ENCODE assay signal across 26 mouse cellular contexts in the genomic region with DNA sequence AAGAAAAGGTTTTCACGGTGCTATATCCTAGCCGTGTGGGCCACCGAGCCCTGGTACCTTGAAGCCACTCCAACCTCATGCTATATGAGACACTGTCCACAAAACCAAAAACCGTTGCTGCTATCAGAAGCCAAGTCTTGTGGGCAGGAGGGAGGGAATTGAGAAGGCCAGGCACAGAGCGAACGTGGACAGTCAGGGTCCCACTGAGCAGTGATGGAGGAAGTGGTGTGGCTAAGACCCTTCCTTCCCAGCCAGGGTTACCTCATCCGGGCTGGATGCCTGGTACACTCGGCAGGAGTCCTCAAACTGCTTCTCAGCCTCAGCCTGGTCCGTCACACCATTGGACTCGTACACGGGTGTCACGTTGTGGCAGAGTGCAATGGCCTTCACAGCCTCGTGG.
A peak's percentile ranks its signal among the peaks of the same experiment; 100 is the strongest.
DNase-seq lines count a peak whose midpoint lies in the region; ATAC-seq and TF ChIP-seq lines count a peak whose summit lies in the region.
"Had no signal": no experiment of that assay in that cellular context is flagged by ENCODE, and none has a peak within 500 bp of the region (broad histone marks: within the 10 kb centered on the region; RNA-seq: fewer than 3 reads in every experiment).

No protein-coding gene starts in this region.

- H3K27me3 ChIP-seq in cerebellum, adult 2 months (ENCODE audit: control insufficient read depth, insufficient read depth, low read length), result no peaks in the 10 kb centered on the region
- H3K27me3 ChIP-seq in megakaryocyte, embryonic 14.5 days (replicated peaks), result peaks cover 21% of the 10 kb centered on the region
- no peaks in the 10 kb centered on the region for H3K27me3 ChIP-seq in forebrain, embryonic 12.5 days

- H3K4me2 ChIP-seq in forebrain, embryonic 12.5 days, result no peak overlapping the region
- H3K4me2 ChIP-seq: heart, embryonic 13.5 days; hindbrain, embryonic 14.5 days had no signal

- H3K4me3 ChIP-seq in cerebellum, adult 2 months (replicated peaks; ENCODE audit: insufficient read depth, low read depth, low read length), result no peak overlapping the region
- peak overlapping the region; percentile 11 for H3K4me3 ChIP-seq in megakaryocyte, embryonic 14.5 days (replicated peaks)
- H3K4me3 ChIP-seq in forebrain, embryonic 12.5 days (replicated peaks), result no peak overlapping the region
- H3K4me3 ChIP-seq: forebrain, embryonic 10.5 days; gastrocnemius, adult 2 months; heart, embryonic 13.5 days had no signal

- WGBS in cerebellum, adult 2 months, result 28% methylated on average over 13 of the region's 13 CpGs
- WGBS in forebrain, embryonic 12.5 days, result 83% methylated on average over 13 of the region's 13 CpGs

- peak overlapping the region; percentile 17; the same call in 1 of the 2 replicates for H3K27ac ChIP-seq in cerebellum, adult 2 months (ENCODE audit: insufficient read depth, low read length)
- no peak overlapping the region for H3K27ac ChIP-seq in forebrain, embryonic 12.5 days
- H3K27ac ChIP-seq: forebrain, embryonic 10.5 days; gastrocnemius, adult 2 months; heart, embryonic 13.5 days; hindbrain, embryonic 14.5 days; hindbrain, postnatal 0 days had no signal

- no peak for TF ChIP-seq CTCF in cerebellum, adult 2 months (IDR thresholded peaks at IDR 0.05; ENCODE audit: borderline replicate concordance, insufficient read depth, low read depth, low read length)

- no peak for TF ChIP-seq POLR2A in cerebellum, adult 2 months (IDR thresholded peaks at IDR 0.05; ENCODE audit: borderline replicate concordance, insufficient read depth, low read length)

- no peak for DNase-seq in cerebellum, adult 2 months
- no peak for DNase-seq in cerebellum, postnatal 10 days
- no peak for DNase-seq in kidney, postnatal 36 days
- DNase-seq in layer of hippocampus, adult 9-11 months, result no peak
- DNase-seq: adrenal gland, adult 2 months; adrenal gland, postnatal 14 days; B cell, adult 2 months; cerebellum, adult 11-12 months; cerebellum, postnatal 36 days; forebrain, postnatal 0 days; gastrocnemius, adult 2 months; gastrocnemius, postnatal 14 days; heart, adult 18-20 months; heart, postnatal 14 days; heart, postnatal 4 days had no signal

- no peaks in the 10 kb centered on the region for H3K9me3 ChIP-seq in megakaryocyte, embryonic 14.5 days
- H3K9me3 ChIP-seq in forebrain, embryonic 12.5 days, result no peaks in the 10 kb centered on the region
- H3K9me3 ChIP-seq: forebrain, embryonic 10.5 days; heart, embryonic 13.5 days had no signal

- H3K4me1 ChIP-seq in cerebellum, adult 2 months (ENCODE audit: control insufficient read depth, insufficient read depth, low read length), result peaks cover 54% of the 10 kb centered on the region
- peaks cover 5% of the 10 kb centered on the region; the same call in 1 of the 2 replicates for H3K4me1 ChIP-seq in megakaryocyte, embryonic 14.5 days
- H3K4me1 ChIP-seq in forebrain, embryonic 12.5 days, result no peaks in the 10 kb centered on the region
- H3K4me1 ChIP-seq: heart, embryonic 13.5 days had no signal

- H3K36me3 ChIP-seq in megakaryocyte, embryonic 14.5 days (replicated peaks; ENCODE audit: low read length), result no peaks in the 10 kb centered on the region
- H3K36me3 ChIP-seq in forebrain, embryonic 12.5 days (replicated peaks), result peaks cover 24% of the 10 kb centered on the region

- no peak for ATAC-seq in megakaryocyte, adult 5-6 weeks (ENCODE audit: poor library complexity, severe bottlenecking)
- ATAC-seq in granulocyte monocyte progenitor cell, adult 5-6 weeks (replicated peaks; ENCODE audit: poor library complexity, severe bottlenecking), result peak; percentile 59
- ATAC-seq in forebrain, embryonic 12.5 days (ENCODE audit: low FRiP score), result no peak
- ATAC-seq: forebrain, embryonic 14.5 days; forebrain, postnatal 0 days; hindbrain, postnatal 0 days; inflammation-experienced regulatory T-cells, adult 6 months; intestine, embryonic 16.5 days had no signal

- no peak overlapping the region for H3K9ac ChIP-seq in forebrain, embryonic 12.5 days
- H3K9ac ChIP-seq: forebrain, postnatal 0 days; heart, embryonic 13.5 days; hindbrain, embryonic 14.5 days had no signal
